Mouse (Mus musculus) liver, adult (tissue): ENCODE results near the gene Cryga.
"Not testable (repeated sequence)": the region's sequence is repeated elsewhere in the genome, so short reads cannot be mapped to it uniquely, and the experiment has no call there.

Source experiments
- GATA4 ChIP-seq: IDR thresholded peaks from 2 replicates; pipeline ENCODE4 v1.6.1; 2014; ENCODE audit warnings: mild to moderate bottlenecking, low read length; ENCODE audit not compliant: insufficient replicate concordance

The Cryga gene

GRCm38 (mm10) chr1:65109756-65110435 lies 6.7 kb upstream of the Cryga start:
- no peak for TF ChIP-seq GATA4

DNA sequence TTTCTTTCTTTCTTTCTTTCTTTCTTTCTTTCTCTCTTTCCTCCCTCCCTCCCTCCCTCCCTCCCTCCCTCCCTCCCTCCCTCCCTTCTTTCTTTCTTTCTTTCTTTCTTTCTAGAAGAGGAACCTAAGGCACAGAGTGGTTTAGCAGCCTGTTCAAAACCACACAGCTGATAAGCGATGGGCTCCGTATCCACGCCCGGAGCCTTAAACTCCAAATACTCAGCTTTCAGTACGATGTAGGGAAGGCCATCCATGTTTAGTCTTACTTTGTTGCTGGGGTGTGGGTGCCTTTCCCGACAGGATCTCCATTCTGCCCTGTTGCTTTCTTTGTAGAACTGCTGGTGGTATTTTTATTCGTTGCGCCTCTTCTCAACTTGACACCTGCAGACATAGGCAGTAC lies 6.0 kb upstream of the Cryga start:
- no peak for TF ChIP-seq GATA4

DNA sequence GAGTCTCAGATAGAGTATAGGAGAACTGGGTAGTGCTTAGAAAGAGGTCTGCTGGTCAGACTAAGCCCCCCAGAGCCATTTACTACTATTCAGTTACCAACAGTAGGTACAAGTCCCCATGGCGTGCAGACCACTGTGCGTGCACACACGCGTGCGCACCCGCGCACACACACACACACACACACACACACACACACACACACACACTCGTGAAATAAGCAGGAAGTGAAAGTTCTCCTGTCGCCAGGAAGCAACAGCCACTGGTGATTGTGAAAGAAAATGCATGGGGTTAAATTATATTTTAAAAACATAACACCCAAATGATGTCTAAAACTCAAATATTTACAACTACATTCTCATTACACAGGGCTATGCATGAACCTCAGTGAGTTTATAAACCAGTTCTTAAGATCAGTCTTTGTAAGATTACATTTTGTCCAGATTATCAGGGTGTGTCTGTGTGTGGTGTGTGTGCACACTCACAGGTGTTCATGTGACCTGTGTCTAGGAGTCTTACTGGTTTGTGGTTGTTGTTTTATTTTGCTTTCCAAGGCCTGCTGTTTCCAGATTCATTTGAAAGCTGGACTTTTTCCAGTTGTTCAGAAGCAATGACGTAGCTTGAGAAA lies 4.6 kb upstream of the Cryga start:
- TF ChIP-seq GATA4: no peak

- TF ChIP-seq GATA4: no peak
Measured at GRCm38 (mm10) chr1:65096953-65097352, 6.2 kb downstream of the Cryga start.

GRCm38 (mm10) chr1:65091566-65091965 lies 11.6 kb downstream of the Cryga start:
- no peak for TF ChIP-seq GATA4

DNA sequence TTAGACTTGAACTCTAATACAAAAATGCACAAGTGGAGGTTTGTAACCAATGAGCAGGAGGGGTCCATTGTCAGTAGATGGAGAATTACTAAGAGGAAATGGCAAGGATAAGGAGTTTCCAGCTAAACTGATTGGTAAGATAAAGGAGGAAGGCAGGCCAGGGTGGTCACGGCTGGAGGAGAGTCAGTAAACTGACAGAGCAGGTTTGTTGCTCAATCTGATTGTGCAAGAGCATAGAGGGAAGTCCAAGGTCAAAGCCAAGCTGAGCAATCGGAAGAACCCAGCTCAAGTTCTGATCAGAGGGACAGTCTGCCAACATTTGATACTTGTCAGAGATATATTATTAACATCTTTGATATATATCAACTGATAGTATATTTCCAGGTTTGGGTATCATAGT lies 12.8 kb downstream of the Cryga start:
- TF ChIP-seq GATA4: no peak

- TF ChIP-seq GATA4: no peak
Measured at GRCm38 (mm10) chr1:65088567-65089356, 14.4 kb downstream of the Cryga start.

- no peak for TF ChIP-seq GATA4
Measured at GRCm38 (mm10) chr1:65082188-65082587, 21.0 kb downstream of the Cryga start, which contains the start of gene Crygb. Gene Crygb (minus strand): TSS chr1:65082288.

GRCm38 (mm10) chr1:65075607-65076006 lies 27.6 kb downstream of the Cryga start:
- no peak for TF ChIP-seq GATA4

DNA sequence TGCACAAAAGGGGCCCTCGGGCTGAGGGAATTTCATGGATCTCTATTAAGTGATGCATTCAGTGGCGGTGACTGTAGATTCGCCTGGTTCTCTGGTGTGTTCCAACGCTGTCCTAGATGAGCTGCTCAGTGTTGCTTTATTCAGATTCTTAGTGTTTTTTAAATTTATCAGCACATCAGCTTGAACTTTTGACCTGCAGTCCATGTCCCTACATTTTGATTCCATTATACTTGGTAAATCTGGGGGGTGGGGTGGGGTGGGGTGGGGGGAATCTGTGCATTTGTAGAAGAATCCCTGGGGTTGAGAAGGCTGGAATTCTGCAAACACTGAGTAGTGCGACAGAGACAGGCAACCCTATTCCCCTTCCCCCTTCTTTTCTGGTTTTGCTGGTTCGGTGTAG lies 29.6 kb downstream of the Cryga start, which contains the start of gene Crygc:
TSS of gene Crygc (minus strand) at position 101 of the 400 bp plus-strand sequence.
- TF ChIP-seq GATA4: no peak

DNA sequence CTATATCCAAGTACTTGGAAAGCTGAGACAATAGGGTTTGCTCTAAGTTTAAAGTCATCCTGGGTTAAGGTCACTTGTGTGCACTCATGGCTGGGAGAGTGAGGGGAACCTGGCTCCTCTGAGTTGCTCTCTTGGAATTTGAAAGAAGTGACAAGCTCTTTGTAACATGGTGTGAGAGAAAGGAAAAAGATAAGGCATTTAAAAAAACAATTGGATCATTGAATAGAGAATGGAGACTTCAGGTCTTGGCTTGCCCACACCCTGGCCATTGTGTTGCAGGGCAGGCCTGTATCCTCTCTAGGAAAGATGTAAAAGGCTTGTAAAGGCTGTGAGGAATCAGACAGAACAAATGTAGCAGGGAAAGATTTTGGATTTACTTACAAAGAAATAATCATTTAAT lies 35.3 kb downstream of the Cryga start:
- no peak for TF ChIP-seq GATA4

- TF ChIP-seq GATA4: no peak
Measured at GRCm38 (mm10) chr1:65064201-65064600, 39.0 kb downstream of the Cryga start.

DNA sequence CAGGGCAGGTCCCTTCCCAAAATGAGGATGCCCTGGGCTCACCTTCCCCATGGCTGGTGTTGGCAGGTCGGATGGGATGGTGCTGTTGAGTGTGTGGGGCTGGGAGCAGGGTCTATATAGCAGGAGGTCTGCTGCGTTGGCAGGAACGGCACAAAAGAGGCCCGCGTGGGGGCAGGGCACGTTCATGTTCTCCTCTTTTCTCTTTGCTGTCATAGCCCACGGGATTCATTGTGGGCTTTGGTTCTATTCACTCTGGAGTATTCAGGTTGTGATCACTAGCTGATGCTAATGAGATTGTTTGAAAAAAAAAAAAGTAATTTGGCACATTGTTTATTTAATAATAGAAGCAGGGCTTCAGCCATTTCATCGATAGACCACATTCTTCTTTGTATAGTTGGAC lies 39.8 kb downstream of the Cryga start, which contains the start of gene Crygd:
TSS of gene Crygd (minus strand) at position 101 of the 400 bp plus-strand sequence.
- TF ChIP-seq GATA4: no peak

GRCm38 (mm10) chr1:65052140-65052539 lies 51.0 kb downstream of the Cryga start:
- no peak for TF ChIP-seq GATA4

DNA sequence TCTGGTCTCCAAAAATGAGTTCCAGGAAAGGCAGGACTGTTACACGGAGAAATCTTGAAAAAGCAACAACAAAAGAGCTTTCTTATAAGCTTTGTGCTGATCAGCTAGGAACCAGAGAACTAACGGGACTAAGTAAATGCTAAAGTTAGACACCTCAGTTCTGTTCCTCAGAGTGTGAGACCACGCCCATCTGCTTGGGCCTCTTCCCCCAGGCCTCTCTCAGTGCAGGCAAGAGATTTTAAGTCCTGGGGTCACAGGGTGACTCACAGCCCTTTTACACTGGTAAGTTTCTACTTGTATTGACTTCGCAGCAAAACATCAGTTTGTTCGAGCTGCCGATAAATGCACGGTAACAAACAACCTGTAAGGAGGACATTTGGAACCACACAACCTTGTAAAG lies 51.5 kb downstream of the Cryga start:
- TF ChIP-seq GATA4: no peak

- TF ChIP-seq GATA4: not testable (repeated sequence)
Measured at GRCm38 (mm10) chr1:65050952-65051351, 52.2 kb downstream of the Cryga start, which contains the start of gene Cryge. Gene Cryge (minus strand): TSS chr1:65051149.
